Mouse (Mus musculus): Measurements from ENCODE around the gene Map3k13. TPM values are rescaled to one million over a fixed set of nuclear protein-coding genes. Genes with fewer than 3 reads are reported as not detected.

The Map3k13 gene
- polyA plus RNA-seq, 2 experiments, result 0.38 to 0.50 TPM

DNA sequence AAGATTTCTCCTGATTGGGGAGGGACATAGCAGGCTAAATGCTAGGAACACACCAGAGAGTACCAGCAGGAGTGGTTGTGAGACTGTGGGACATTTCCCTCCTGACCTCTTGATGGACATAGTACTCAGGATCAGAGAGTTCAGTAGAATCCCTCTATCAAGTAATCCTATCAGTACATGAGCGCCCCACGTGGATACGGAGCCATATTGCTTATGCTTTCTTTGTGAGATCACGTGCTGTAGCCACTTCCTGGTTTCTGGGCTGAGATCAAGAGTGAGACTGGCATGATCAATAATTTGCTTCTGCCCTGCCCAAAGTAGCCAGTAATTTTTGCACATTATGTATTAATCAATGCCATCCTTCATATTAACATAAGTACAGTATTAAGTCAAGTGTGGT lies 9.1 kb upstream of the Map3k13 start:
- no peaks in the 10 kb centered on the region for H3K27me3 ChIP-seq (ENCODE audit: control insufficient read depth, insufficient read depth, low read length)
- H3K9ac ChIP-seq (replicated peaks), result no peak overlapping the region
- H3K4me3 ChIP-seq (ENCODE audit: insufficient read depth in 1 of 2, low read depth in 2 of 2, low read length in 2 of 2), result no peak overlapping the region
- ATAC-seq (ENCODE audit: insufficient read depth) (no peak), DNase-seq (ENCODE audit: low read depth in 3 of 3, low spot score in 3 of 3) (no peak)
- H3K27ac ChIP-seq, result no peak overlapping the region
- no peak overlapping the region for H3K4me2 ChIP-seq (ENCODE audit: low read depth)
- TF ChIP-seq CTCF (IDR thresholded peaks at IDR 0.05; ENCODE audit: low read depth), result no peak
- no peak for TF ChIP-seq EP300 (IDR thresholded peaks at IDR 0.05; ENCODE audit: low read depth)
- H3K9me3 ChIP-seq (ENCODE audit: control insufficient read depth, low read length), result no peaks in the 10 kb centered on the region
- peaks cover 11 to 19% of the 10 kb centered on the region in 2 experiments for H3K4me1 ChIP-seq (replicated peaks; ENCODE audit: control insufficient read depth in 2 of 2, insufficient read depth in 2 of 2, low read length in 1 of 2)
- no peaks in the 10 kb centered on the region for H3K36me3 ChIP-seq (replicated peaks; ENCODE audit: control insufficient read depth, insufficient read depth, low read depth)
- 61% methylated on average over 4 of the region's 4 CpGs for WGBS (ENCODE audit: insufficient replicate concordance)

DNA sequence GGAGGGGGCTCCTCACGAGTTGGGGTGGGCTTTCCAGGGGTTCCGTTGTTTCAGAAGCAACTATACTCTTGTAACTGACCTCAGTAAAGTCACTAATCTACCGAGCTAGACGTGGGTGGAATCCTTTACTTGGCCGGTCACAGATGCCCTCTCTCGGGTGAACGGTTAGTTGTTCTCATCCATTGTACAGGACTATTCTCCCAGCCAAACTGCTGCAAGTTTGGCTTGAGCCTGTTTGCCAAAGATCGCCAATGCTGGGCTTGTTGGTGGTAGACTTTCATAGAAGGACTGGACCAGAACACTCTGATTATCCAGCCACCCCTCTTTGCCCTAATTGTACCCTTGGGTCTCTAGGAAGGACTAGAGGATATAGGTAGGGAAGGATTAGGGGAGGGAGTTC lies 7.8 kb upstream of the Map3k13 start:
- WGBS (ENCODE audit: insufficient replicate concordance), result 70% methylated on average over 8 of the region's 8 CpGs
- Histone ChIP-seq H3K9me3 (ENCODE audit: control insufficient read depth, low read length) (no peaks in the 10 kb centered on the region), H3K36me3 (replicated peaks; ENCODE audit: control insufficient read depth, insufficient read depth, low read depth) (no peaks in the 10 kb centered on the region), H3K4me1 (replicated peaks; ENCODE audit: control insufficient read depth in 2 of 2, insufficient read depth in 2 of 2, low read length in 1 of 2) (peaks cover 11 to 21% of the 10 kb centered on the region in 2 experiments), H3K9ac (replicated peaks) (no peak overlapping the region), H3K27ac (no peak overlapping the region), H3K4me2 (ENCODE audit: low read depth) (no peak overlapping the region; the same call in 1 of the 2 replicates), H3K27me3 (ENCODE audit: control insufficient read depth, insufficient read depth, low read length) (no peaks in the 10 kb centered on the region), H3K4me3 (ENCODE audit: insufficient read depth in 1 of 2, low read depth in 2 of 2, low read length in 2 of 2) (no peak overlapping the region)
- no peak for DNase-seq (ENCODE audit: low read depth in 3 of 3, low spot score in 3 of 3)
- ATAC-seq (ENCODE audit: insufficient read depth), result no peak
- TF ChIP-seq CTCF (IDR thresholded peaks at IDR 0.05; ENCODE audit: low read depth) (no peak), EP300 (IDR thresholded peaks at IDR 0.05; ENCODE audit: low read depth) (no peak)

DNA sequence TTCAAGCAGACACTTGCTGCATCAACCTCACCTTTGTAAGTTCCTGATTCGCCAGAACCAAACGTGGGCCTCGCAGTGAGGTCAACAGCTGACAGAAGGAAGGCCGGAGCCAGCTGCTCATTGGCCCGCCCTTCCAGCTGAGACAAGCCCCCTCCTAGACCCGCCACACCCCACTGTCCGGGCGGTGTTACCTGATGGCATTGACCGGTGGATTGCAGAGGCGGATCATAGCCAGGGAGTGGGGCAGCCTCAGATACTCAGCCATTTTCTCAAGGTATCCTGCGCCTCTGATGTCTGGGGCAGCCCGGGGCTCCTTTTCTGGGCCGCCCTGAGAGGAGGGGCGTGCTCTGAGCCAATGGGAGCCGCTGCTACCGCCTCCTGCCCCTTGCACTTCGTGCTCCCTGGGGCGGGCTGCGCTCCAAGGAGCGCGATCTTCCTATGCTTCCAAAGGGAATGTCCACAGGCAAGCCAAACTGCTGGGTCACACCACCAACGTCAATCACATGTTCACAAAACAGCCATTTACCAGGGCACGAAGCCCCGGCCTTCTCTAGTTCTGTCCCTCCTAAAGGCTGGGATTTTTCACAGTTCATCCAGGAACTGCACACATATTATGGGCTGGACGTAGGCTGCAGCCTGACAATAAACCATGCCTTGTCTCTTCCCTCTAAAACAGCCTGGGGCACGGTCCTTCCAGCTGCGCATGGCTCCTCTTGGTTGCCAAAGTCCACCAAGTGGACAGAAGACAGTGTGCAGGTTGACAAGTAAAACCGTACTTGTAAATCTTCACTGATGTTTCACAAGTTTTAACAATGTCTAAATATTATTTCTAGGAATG lies 6.4 kb upstream of the Map3k13 start, which contains the start of gene Ehhadh:
Gene Ehhadh, minus strand, starts transcription at position 292 of the 838 bp plus-strand sequence.
- Histone ChIP-seq H3K4me3 (ENCODE audit: insufficient read depth in 1 of 2, low read depth in 2 of 2, low read length in 2 of 2) (peak within 1 kb of the TSS; percentile 56 to 69), H3K4me2 (ENCODE audit: low read depth) (peak within 1 kb of the TSS; percentile 84), H3K4me1 (replicated peaks; ENCODE audit: control insufficient read depth in 2 of 2, insufficient read depth in 2 of 2, low read length in 1 of 2) (peaks cover 22 to 33% of the 10 kb centered on the region in 2 experiments), H3K9me3 (ENCODE audit: control insufficient read depth, low read length) (no peaks in the 10 kb centered on the region), H3K27me3 (ENCODE audit: control insufficient read depth, insufficient read depth, low read length) (no peaks in the 10 kb centered on the region), H3K27ac (no peak within 1 kb of the TSS; the same call in 1 of the 2 replicates), H3K9ac (replicated peaks) (peak within 1 kb of the TSS; percentile 64), H3K36me3 (replicated peaks; ENCODE audit: control insufficient read depth, insufficient read depth, low read depth) (no peaks in the 10 kb centered on the region)
- ATAC-seq (ENCODE audit: insufficient read depth) (peak; percentile 83), DNase-seq (ENCODE audit: low read depth in 3 of 3, low spot score in 3 of 3) (peak in 1 of 3 experiments; percentile 45)
- no peak for TF ChIP-seq EP300 (IDR thresholded peaks at IDR 0.05; ENCODE audit: low read depth)
- no peak for TF ChIP-seq CTCF (IDR thresholded peaks at IDR 0.05; ENCODE audit: low read depth)
- WGBS (ENCODE audit: insufficient replicate concordance), result 8% methylated on average over 28 of the region's 28 CpGs

DNA sequence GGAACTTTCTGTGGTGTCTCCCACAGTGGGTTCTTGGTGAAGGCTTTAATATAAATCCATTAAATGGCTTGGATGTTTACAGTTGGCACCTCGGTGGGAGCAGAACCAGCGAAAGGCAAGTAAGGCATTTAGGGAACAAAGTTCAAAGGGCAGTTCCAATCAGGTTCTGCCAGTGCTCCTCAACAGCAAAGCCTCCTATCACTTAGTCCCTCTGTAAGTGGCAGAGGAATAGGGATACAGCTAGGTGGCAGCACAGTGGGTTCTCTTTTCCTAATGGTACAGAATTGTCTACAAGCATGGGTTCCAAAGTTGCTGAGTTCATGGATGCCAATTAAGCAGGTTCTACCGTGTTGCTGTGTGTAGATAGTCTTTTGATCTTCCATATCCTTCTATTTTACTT lies 5.6 kb upstream of the Map3k13 start:
- no peaks in the 10 kb centered on the region for H3K36me3 ChIP-seq (replicated peaks; ENCODE audit: control insufficient read depth, insufficient read depth, low read depth)
- no peaks in the 10 kb centered on the region for H3K9me3 ChIP-seq (ENCODE audit: control insufficient read depth, low read length)
- TF ChIP-seq EP300 (IDR thresholded peaks at IDR 0.05; ENCODE audit: low read depth), result no peak
- peak; percentile 67 for TF ChIP-seq CTCF (IDR thresholded peaks at IDR 0.05; ENCODE audit: low read depth)
- no peak for DNase-seq (ENCODE audit: low read depth in 3 of 3, low spot score in 3 of 3)
- H3K4me1 ChIP-seq (replicated peaks; ENCODE audit: control insufficient read depth in 2 of 2, insufficient read depth in 2 of 2, low read length in 1 of 2), result peaks cover 27 to 40% of the 10 kb centered on the region in 2 experiments
- no peak overlapping the region for H3K4me3 ChIP-seq (ENCODE audit: insufficient read depth in 1 of 2, low read depth in 2 of 2, low read length in 2 of 2)
- H3K27me3 ChIP-seq (ENCODE audit: control insufficient read depth, insufficient read depth, low read length), result no peaks in the 10 kb centered on the region
- 40% methylated on average over 3 of the region's 3 CpGs for WGBS (ENCODE audit: insufficient replicate concordance)
- no peak overlapping the region for H3K9ac ChIP-seq (replicated peaks)
- no peak overlapping the region for H3K4me2 ChIP-seq (ENCODE audit: low read depth)
- ATAC-seq (ENCODE audit: insufficient read depth), result no peak
- H3K27ac ChIP-seq, result no peak overlapping the region

DNA sequence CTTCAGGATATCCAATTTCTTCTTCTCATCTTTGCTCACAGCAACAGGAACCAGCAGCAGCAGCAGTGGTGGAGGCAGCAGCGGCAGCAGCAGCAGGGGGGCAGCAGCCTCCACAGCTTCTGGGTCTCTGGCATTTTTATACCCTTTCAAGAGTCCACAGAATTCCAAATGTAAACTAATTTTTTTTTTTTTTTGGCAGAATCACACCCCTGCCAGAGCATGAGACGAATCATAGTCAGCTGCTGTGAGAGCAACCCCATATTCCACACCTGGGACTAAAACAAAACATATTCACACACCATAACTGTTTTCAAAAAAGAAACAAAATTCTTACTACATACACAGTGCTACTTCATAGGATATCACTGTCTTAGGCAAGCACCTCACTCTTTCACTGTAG lies 5.0 kb upstream of the Map3k13 start:
- H3K27ac ChIP-seq, result no peak overlapping the region
- H3K4me1 ChIP-seq (replicated peaks; ENCODE audit: control insufficient read depth in 2 of 2, insufficient read depth in 2 of 2, low read length in 1 of 2), result peaks cover 29 to 43% of the 10 kb centered on the region in 2 experiments
- 68% methylated on average over 2 of the region's 2 CpGs for WGBS (ENCODE audit: insufficient replicate concordance)
- H3K9ac ChIP-seq (replicated peaks), result no peak overlapping the region
- H3K4me2 ChIP-seq (ENCODE audit: low read depth), result no peak overlapping the region
- no peaks in the 10 kb centered on the region for H3K36me3 ChIP-seq (replicated peaks; ENCODE audit: control insufficient read depth, insufficient read depth, low read depth)
- H3K27me3 ChIP-seq (ENCODE audit: control insufficient read depth, insufficient read depth, low read length), result no peaks in the 10 kb centered on the region
- no peak overlapping the region for H3K4me3 ChIP-seq (ENCODE audit: insufficient read depth in 1 of 2, low read depth in 2 of 2, low read length in 2 of 2)
- ATAC-seq (ENCODE audit: insufficient read depth) (no peak), DNase-seq (ENCODE audit: low read depth in 3 of 3, low spot score in 3 of 3) (no peak)
- H3K9me3 ChIP-seq (ENCODE audit: control insufficient read depth, low read length), result no peaks in the 10 kb centered on the region
- TF ChIP-seq CTCF (IDR thresholded peaks at IDR 0.05; ENCODE audit: low read depth) (no peak), EP300 (IDR thresholded peaks at IDR 0.05; ENCODE audit: low read depth) (no peak)

Measured in liver, embryonic 14.5 days (tissue).